In the genomic region with DNA sequence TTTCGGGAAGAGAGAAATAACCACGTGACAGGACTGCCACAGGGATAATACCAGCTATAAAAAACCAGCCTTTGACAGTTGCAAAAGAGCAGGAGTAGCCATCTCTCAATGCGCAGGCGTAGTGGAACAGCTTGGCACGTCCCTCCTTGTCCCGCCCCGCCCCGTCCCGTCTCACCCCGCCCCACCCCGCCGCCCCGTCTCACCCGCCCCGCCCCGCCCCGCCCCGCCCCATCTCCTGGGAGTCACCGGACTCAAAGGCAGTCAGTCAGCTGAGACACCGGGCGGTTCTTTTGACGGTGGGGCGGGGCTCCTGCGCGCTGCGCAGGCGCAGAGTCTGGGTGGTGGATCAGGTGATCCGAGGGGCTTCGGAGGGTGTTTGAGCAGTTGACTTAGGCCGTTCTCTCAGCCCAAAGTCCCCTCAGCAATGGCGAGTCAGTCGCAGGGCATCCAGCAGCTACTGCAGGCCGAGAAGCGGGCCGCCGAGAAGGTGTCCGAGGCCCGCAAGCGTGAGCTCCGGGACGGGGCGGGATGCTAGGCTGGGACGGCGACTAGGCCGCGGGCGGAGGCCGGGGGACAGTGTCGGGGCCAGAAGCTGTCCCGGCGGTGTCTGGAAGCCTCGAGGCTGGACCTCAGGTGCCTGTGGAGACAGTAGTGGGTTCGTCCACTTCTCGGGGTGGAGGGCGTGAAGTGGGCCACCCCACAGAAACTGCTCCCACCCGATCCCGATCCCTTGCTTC, we compare ENCODE assay signal across 7 mouse cellular contexts. TPM values are rescaled to one million over a fixed set of nuclear protein-coding genes. Genes with fewer than 3 reads are reported as not detected.
DNase-seq lines count a peak whose midpoint lies in the region; ATAC-seq lines count a peak whose summit lies in the region.

A gene (plus strand): TSS at position 279 of the 737 bp plus-strand sequence.

- ATAC-seq in inflammation-experienced regulatory T-cells, adult 6 months: peak; percentile 97

- H3K27me3 ChIP-seq in midbrain, embryonic 10.5 days (ENCODE audit: low read depth, poor library complexity, severe bottlenecking): no peaks in the 10 kb centered on the region

- H3K9me3 ChIP-seq in midbrain, embryonic 10.5 days (replicated peaks): no peaks in the 10 kb centered on the region

- peak; percentile 98 for DNase-seq in adrenal gland, adult (ENCODE audit: inconsistent age in 2 of 2, low spot score in 1 of 2)
- DNase-seq in embryo, embryonic 10 days (ENCODE audit: low spot score): peak; percentile 92
- peak; percentile 95 for DNase-seq in gastrocnemius, postnatal 14 days
- peak; percentile 92 to 97 for DNase-seq in left cerebral cortex, postnatal 25 days (ENCODE audit: low spot score in 2 of 2)
- peak; percentile 97 for DNase-seq in midbrain, embryonic 10.5 days (ENCODE audit: low spot score)
- peak; percentile 94 for DNase-seq in right cerebral cortex, postnatal 4 days

- H3K27ac ChIP-seq in midbrain, embryonic 10.5 days (replicated peaks): peak within 1 kb of the TSS; percentile 96

- intact Hi-C loops in gastrocnemius, postnatal 14 days (cut with DNase I; ENCODE audit: low total_unique reads): no loop called here
- intact Hi-C loops in left cerebral cortex, postnatal 25 days (cut with DNase I): loop anchor here (2.0 to 5.0 kb wide), 2 partner anchors 14 to 122 kb away; a partner anchor contains a TSS

- peaks cover 19% of the 10 kb centered on the region for H3K36me3 ChIP-seq in midbrain, embryonic 10.5 days

- peaks cover 39% of the 10 kb centered on the region for H3K4me1 ChIP-seq in midbrain, embryonic 10.5 days

- peak within 1 kb of the TSS; percentile 91 for H3K4me3 ChIP-seq in midbrain, embryonic 10.5 days

- WGBS in midbrain, embryonic 10.5 days: 2% methylated on average over 57 of the region's 57 CpGs

RNA-seq across cellular contexts. Expression of the gene that starts here (rescaled TPM):
- total RNA-seq in gastrocnemius, postnatal 14 days (2021): 100 to 1,000 TPM; 260 to 261 TPM
- polyA plus RNA-seq in inflammation-experienced regulatory T-cells, adult 6 months (2017; shearing (Covaris generic)): 100 to 1,000 TPM; 197 to 241 (median 218) TPM
- 100 to 1,000 TPM; 144 to 147 TPM for total RNA-seq in left cerebral cortex, postnatal 25 days (2021)
- 290 and 319 TPM in 2 replicates for polyA plus RNA-seq in midbrain, embryonic 10.5 days (2016; fragmentation: Nextera tagmentation; extraction: Ambion mirVana)

Comparison
In these comparisons a context has a peak if more than half of its experiments do, and no peak if none do; other contexts are left out.
1. Peak in every context shown above with its lines: DNase-seq, ATAC-seq, H3K4me3 ChIP-seq and H3K27ac ChIP-seq.